Mouse (Mus musculus) thymus, adult 18-20 months (tissue): Measurements from ENCODE around the gene Axin2.
"Not testable (repeated sequence)": the region's sequence is repeated elsewhere in the genome, so short reads cannot be mapped to it uniquely, and the experiment has no call there.

Experiments used
- DNase-seq, 2 experiments: peaks; one replicate each; pipeline ENCODE4 v3.0.0; 2022; ENCODE audit warnings: mixed read lengths in 2 of 2

Gene Axin2

DNA sequence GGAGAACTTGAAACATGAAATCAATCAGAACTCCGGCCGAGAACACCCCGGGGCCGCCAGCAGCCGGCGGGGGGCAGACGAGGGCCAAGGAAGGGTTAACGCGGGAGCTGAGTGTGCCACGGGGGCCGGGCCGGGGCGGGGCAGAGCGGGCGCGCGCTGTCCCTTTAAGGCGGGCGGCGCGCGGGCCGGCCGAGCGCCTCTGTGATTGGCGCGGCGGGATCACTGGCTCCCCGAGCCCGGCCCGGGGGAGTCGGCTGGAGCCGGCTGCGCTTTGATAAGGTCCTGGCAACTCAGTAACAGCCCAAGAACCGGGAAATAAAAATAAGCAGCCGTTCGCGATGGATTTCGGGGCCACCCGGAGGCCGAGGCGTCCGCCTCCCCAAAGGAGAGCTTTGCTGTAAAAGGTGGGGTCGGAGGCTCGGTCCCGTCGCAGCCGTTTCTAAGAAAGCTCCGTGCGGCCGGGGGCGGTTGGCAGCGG lies at the start of gene Axin2:
Gene Axin2, plus strand, starts transcription at position 192 of the 478 bp plus-strand sequence.
- DNase-seq = peak; percentile 88 to 90

DNA sequence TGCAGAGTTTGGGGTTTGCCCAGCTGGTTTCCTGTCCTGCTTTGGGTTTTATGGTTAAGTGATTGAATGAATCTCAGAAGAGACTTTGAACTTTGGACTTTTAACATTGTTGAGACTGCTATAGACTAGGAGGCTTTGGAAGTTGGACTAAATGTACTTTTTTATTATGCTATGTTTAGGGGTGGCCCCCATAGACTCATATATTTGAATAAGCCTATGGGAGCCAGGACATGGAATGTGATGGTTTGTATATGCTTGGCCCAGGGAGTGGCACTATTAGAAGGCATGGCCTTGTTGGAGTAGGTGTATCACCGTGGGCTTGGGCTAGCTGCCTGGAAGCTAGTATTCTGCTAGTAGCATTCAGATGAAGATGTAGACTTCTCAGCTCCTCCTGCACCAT lies 48.9 kb upstream of the Axin2 start:
- DNase-seq = not testable (repeated sequence)

DNA sequence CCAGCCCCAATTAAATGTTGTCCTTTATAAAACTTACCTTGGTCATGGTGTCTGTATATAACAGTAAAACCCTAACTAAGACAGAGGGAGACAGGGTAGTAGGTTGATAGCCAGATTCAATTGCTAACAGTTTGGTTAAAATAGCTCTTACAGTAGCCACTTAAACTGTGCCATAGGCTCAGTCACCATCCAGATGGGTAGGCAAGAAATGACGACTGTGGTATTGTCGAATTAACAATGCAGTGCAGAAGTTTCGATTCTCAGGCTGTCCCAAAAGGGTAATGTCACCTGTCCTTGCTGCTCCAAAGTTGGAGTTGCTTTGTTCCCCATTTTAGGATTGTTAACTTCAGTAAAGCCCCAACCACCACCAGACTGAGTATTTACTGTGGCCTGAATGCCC lies 48.4 kb upstream of the Axin2 start:
- DNase-seq = no peak

DNA sequence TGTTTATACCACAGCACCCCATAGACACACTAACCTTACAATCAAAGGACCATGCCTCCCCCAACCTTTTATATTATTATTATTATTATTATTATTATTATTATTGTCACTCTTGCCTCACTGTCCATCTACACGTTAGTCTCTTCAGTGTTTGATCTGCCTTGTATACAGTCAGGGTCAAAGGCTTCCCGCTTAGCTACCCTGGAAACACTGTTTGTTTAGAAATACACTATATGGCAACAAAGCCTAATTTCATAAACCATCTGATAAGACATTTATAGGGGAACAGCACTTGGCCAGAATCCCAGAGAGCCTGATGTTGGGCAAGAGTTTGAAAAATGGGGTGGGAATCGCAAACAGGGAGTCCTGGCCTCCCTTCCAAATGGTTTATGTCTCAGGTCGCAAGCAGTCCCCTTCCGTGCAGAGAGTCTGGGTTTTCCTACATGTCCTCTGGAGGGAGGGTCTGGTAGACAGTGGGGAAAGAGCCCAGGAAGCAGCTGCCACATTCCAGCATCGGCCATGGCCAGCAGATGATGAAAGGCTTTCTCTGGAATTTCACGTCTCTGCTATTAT lies 43.4 kb upstream of the Axin2 start:
- no peak for DNase-seq

DNA sequence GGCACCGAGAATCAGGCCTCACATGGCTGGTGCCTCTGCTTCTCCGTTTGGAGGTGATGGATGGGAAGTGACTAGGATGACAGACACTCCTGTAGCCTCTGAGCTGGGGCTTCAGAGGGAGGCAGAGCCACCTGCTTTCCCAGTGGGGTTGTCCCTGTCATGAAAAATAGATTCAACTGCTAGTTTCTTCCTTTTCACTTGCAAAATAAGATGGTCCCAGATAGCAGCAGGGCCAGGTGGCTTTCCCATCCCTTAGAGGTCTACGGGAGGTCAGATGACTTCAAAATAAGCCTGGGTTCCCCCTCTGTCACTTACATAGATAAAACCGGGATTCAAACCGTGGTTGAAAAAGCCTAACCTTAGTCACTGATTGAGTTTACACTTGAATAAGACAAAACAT lies 42.6 kb upstream of the Axin2 start:
- no peak for DNase-seq

DNA sequence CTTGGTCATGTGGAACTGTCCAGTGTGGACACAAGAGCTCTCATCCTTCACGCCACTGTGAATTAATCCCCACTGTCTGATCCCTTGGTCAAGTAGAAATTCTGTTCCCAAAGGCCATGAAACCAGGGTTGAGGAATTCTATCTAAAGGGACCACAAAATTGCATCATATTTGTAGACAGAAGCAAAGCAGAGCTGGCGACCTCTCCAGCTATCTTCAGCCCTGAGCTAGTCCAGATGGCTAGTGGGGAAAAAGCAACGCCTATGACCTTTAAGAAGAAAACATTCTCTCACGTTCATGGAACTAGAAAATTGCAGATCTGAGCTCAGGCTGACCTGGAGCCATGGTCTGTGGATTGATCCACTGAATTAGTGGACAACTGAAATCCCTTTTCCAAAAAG lies 39.6 kb upstream of the Axin2 start:
- no peak for DNase-seq

DNA sequence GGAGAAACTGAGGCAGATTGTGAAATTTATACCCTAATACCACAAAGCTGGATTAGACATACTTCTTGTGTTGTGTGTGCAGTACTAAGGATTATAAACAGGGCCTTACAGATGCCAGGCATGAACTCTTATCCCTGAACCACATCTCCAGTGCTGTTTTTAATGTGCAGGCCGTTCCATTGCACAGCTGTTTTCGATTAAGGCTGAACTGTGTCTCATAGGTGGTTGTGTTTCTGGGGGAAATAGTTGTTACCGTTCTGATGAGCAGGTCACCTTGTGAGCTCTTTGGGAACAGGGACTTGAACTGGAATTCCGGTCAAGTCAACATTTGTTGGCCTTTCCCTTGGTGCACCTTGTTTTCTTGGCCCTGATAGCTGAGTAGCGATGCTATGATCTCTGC lies 38.5 kb upstream of the Axin2 start:
- DNase-seq = no peak

DNA sequence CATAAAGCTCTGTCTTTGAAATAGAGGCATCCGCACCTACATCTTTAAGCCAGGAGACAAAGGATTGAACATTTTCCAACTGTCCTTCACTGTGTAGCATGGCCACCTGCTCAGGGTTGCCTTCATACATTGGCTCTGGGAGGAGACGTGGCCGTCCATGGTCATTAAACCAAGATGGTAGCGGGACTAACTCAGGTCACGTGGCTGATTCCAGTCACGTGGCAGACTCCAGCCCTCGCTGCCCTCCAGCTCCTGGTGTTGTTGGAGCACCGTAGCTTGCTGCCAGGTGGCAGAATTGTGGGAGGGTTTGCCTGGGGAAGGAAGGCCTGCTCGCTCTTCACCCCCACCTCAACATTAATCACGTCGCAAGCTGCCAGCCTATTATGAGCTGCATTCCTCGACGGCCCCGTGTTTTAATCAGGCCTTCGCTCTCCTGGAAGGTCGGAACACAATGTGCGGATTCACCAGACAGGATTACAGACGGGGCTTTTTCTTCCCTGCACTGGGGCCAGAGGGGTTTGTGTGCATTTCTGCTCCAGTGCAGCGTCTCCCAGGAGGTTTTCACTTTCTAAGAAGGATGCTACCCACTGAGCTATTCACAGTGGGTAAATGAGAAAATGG lies 34.8 kb upstream of the Axin2 start:
- no peak for DNase-seq

DNA sequence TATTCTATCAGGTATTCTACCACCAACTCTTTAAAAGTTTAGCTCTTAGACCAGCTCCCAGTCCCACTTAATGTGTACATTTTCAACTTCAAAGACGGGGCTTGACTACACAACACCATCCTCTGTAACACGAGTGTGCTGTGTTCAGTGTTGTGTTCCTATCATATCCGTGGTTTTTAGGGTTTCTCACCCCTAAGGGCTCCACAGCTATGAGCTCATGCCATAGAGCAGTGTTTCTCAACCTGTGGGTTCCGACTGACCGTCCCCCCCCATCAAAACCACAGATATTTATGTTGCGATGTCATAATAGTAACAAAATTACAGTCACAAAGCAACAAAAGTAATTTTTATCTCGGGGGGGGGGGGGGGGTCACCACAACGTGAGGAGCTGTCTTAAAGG lies 34.1 kb upstream of the Axin2 start:
- DNase-seq = no peak

DNA sequence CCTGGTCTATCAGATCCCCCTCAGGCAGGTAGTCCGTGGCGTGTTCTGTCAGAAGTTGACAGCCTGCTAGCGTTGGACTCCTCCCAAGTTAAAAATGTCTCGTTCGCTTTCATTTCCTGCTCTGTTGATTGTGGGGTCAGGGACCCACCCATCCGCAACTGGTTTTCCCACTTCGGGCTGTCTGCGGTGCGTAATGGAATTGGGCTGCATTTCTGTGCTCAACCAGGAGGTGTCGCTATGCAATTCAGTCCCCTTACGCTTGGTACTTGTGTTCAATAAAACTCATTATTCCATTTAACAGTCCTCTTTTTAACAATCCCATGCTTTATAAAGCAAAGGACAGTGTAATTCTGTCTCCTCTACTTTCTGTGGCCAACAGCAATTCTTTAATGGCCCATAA lies 31.0 kb upstream of the Axin2 start:
- no peak for DNase-seq

DNA sequence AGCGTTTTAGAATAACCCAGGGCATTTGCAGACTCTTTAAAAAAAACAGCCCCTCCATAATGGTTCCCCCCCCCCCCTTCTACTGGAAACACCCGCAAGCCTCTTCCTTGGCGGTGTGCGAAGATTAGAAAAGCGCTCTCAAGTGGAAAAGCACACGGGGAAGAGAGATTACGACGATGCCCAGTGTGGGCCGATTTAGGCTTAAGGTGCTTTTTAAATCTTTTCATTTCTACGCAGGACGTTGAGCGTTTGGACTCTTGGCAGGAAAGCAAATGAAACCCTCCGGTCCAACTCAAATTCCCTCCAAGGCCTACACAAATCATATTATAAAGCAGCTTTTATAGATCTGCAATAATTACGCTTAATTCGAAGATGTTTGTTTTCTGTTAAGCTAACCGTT lies 29.6 kb upstream of the Axin2 start:
- DNase-seq = no peak

DNA sequence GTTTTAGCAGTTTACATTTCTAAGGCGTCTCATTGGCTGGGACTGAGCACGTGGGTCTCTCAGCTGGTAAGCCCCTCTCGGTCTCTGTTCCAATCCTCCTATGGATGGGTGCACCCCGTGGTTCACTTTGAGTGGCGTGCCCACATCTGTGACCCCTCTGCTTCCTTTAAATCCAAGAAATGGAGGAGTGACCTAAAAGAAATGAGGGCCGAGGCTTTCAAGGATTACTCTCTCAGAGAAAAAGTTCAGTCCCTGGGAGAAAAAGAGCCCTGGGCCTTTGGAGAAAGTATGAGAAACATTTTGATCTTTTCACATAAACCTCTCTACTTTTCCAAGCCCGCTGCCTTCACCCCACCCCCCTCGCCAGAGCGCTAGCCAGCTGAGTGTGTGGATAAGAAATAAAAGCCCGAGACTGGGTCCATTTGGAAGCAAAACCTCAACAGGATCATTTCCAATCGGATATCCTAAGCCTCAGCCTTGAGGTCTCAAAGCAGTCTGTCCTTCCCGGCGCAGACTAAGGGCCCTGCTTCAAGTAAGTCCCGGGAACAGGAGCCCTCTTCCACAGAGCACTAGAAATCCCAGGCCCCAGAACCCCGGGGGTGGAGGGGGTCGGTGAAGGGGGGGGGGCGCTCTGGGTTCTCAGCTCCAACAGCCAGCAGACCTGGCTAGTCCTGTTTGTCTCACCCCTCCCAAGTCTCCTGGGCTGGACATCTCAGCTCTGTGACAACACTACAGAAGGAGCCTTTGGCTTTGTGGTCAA lies 28.9 kb upstream of the Axin2 start:
- no peak for DNase-seq

DNA sequence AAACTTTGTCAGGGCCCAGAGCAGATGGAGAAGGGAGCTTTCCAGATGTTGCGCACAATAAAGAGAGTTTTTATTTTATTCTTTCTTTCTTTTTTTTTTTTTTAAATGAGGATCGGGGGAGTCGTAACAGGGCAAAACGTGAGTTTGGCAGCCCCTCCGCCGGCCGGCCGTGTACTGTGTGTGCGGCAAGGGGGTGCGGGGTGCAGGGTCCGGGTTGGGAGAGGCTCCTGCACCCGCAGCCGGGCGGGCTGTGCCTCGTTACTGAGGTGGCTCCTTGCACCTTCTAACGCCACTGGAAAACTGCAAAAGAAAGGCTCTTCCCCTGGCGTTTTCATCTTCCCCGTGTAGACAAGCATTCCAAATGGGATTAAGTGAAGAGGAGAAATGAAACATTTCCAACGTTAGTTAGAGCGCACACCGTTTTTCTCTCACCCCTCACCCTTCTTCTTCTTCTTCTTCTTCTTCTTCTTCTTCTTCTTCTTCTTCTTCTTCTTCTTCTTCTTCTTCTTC lies 28.2 kb upstream of the Axin2 start:
- DNase-seq = no peak

DNA sequence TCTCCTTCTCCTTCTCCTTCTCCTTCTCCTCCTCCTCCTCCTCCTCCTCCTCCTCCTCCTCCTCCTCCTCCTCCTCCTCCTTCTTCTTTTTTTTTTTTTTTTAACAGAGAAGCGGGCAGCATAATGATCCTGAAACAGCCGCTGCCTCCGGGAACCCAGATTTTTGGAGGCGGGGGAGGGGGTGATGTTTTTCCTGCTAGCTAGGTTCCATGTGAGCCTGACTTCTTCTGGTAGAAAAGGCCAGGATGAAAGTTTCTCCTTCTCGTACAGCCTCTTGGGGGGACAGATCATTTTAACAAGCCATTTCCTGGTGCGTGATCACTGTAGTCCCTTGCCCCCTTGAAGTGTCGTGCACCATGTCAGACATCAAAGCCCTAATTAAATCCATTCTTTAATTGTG lies 27.7 kb upstream of the Axin2 start:
- DNase-seq = no peak

DNA sequence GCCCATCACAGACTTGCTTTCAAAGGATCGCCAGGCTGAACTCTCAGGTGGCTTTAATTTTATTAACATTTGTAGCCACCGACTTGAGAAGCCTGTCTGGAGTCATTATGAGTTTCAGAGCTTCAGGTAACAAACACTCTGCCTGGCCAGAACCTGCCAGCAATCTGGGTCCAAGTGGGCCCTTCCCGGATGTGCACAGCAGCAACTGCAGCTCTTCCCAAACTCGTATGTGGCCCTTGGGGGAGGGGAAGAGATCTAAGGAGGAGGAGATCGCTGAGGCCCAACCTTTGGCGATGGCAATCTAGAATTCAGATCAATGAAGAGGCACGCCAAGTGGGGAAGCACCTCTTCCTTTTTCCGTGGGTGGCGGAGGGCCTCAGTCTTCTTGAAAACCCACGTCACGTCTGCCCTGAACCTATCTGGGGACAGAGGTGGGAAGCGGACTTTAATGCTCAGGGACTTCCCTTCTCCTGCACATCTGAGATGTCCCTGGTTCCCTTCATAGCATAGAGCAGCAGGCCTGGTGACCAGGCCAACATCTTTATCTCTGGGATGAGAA lies 26.8 kb upstream of the Axin2 start:
- no peak for DNase-seq

DNA sequence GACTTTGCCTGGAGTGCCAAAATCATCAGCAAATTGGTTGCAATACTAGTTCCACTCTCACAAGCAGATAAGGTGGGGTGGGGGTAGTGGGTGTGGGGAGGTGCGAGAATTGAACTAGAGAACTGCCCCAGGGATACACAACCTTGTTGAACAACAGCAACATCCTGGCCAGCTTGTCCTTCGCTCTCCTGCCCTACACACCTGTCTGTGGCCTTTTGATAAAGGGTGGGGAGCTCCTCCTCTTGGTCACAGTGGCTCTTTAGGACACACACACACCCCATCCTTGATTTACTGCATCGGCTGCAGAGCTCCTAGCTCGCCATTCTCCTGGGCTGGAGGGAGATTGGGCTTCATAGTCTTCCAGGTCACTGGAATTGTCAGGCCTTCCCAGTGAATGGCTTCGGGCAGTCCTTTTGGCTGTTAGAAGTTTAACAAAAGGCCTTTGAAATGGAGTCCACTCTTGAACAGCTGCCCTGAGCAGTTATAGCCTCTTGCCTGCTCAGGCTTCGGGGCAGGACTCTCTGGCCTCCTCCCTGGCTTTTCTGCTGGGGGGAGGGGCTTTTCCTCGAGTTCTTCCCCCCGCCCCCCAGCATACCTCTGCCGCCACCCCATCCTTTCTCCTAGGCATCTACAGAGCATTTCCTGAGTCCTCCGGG lies 26.2 kb upstream of the Axin2 start:
- no peak for DNase-seq

DNA sequence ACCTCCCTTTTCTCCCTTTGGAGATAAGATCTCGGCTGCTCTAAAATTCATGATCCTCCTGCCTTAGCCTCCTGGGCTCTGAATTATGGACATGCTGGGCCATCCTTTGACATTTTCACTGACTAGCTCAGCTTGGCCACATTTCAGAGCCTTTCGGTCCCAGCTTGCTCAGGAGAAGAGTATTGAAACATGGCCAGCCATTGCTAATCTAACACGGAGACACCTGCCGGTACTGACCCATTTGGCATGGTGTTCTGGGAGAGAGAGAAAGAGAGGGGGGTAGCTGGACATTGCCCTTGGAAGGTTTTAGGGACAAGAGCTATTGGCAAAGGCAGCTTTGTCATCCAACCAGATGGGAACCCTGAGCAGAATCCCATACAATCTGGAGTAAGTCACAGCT lies 23.1 kb upstream of the Axin2 start:
- DNase-seq = no peak

DNA sequence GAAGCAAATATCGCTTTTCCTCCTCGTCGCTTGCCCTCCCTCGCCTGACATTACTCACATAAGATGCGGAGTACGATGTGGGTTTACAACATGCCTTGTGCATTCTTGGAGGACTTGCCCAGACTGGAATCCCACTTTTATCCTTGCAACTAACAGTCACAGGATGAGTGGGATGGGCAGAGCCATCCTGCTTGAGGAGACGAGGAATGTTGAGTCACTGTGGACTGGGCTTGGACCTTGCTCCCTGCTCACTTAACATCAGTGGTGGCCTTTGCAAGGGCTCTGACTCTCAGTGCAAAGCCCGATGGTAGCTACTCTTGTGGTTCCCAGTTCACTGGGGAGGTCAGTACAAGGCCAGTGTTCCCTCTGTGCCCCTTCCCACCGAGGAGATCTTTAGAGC lies 22.1 kb upstream of the Axin2 start:
- DNase-seq = no peak

DNA sequence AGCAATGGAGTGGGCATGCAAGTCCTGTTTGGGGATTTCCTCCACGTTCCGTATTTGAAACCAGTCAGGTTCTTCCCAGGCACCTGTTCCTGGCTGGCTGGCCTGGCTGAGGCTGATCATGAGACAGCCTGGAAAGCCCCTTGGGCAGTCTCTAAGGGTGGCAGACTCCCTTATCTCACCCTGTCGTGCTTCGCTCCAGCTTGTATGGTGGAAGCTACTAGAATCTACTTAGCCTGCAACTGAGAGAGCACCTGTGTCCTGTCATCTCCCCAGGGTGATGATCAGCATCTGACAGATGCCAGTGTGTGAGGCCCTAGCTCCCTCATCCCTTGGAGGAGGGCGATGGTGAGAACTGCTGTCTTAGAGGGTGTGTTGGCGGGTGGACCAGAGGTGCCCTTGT lies 21.7 kb upstream of the Axin2 start:
- no peak for DNase-seq

DNA sequence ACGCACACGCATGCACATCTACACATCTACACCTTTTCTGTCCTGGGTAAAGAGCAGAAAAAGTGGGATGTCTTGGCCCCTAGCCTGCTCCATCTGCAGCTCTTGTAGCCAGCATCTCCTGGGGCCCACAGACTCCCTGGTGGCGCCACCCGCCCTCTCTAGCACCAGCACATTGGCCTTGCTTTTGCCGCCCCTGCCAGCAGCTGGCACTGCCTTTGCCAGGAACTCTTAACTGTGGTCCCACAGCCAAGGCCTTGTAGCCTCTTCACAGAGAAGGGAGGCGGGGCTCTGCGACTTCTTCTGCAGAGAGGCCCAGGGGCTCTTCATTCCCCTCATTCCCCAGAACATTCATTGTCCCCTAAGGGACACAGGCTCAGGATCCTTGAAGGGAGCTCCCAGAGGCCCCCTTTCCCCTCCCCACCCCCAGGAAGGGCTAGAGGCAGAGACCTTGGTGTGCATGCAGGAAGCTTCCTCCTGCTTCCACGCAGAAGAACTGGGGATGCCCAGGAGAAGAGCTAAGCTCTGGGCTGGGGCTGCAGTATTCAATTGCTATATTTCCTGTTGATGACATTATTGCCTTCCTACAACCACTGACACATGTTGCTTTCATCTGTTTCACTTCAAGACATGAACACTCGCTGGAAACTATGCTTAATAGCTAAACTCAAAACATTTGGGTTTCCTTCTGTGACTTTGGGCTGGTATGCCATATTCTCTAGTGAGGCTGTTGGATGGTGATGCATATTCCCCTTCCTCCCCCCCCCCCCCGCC lies 19.2 kb upstream of the Axin2 start:
- no peak for DNase-seq

DNA sequence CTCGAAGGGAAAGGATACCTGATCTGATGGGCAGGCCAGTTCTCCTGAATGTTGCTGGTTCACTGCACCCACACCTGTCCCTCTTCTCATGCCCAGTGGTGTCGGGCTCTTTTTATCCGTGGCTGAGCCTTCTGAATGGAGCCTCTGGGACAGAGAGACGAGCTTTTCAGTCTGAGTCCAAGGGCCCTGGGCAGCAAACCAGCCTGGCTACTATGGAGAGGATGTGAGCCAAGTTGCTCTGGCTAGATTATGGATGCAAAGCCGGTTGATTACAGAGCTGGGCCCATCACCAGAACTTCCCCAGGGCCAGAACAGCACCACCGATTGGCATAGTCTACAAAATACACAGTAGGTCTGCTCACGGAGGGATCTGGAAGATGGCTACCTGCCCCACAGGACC lies 18.5 kb upstream of the Axin2 start:
- no peak for DNase-seq

DNA sequence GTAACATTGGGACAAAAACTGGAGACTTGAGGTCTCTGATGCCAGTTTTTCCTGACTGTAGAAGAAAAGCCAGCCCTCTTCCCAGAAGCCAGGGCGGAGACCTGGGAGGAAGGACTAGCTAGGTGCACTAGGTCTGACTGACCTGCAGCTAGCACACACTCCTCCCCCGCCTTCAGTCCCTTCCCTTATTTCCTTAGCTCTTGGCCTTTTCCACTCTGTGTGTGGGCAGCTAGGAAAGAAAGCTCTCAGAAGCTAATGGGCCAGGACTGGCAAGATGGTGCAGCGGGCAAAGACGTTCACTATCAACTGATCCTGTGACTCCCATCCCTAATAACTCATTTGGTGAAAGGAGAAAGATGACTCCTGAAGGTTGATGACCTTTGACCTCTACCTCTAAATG lies 17.8 kb upstream of the Axin2 start:
- DNase-seq = no peak
